Mouse (Mus musculus): ENCODE results near the gene Rcn3. TPM values are rescaled to one million over a fixed set of nuclear protein-coding genes. Genes with fewer than 3 reads are reported as not detected.
A peak's percentile ranks its signal among the peaks of the same experiment; 100 is the strongest.

Rcn3 gene
- polyA plus RNA-seq, 1 experiment from 2014 or later = 339 TPM

- 66% methylated on average over 4 of the region's 4 CpGs for WGBS (ENCODE audit: insufficient replicate concordance)
- ATAC-seq (replicated peaks; ENCODE audit: insufficient number of reproducible peaks, low FRiP score, low TSS enrichment) = no peak
Observed at GRCm38 (mm10) chr7:45067190-45067999, 24.6 kb downstream of the Rcn3 start.

DNA sequence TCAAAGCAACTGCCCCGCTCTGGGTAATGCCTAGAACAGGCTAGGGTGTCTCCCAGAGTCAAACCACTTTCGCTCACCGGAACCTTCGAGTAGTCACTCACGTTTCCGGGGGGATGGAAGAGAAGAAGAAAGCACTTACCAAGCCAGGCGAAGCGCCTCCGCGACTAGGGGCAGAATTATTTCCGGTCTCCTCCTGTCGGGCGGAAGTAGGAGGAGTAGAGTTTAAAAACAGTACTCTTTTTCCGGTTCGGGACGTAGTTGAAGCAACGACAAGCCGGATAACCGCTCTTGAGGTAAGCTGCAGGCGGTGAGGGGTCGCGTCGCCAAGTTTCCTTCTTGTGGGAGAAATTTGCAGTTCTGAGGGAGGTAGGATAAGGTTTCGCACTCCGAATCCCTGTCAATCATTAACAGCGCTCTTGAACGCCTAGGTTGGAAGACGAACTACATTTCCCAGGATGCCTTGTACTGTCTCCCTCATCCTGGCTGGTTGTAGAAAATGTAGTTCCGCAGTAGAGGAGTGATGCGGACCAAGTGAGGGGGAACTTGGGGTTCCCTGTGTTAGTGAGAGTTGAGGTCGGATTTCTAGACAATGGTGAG, 29.7 kb downstream of the Rcn3 start, which contains the start of the genes Nosip and Prrg2:
TSS of gene Nosip (plus strand) at position 191 of the 597 bp plus-strand sequence.
TSS of gene Prrg2 (minus strand) at position 439 of the 597 bp plus-strand sequence.
- Histone ChIP-seq H3K4me3 (ENCODE audit: low read depth, low read length) (peak within 1 kb of the TSS; percentile 62), H3K27me3 (ENCODE audit: control insufficient read depth, insufficient read depth, low read length) (no peaks in the 10 kb centered on the region), H3K9ac (ENCODE audit: low read depth, low read length) (peak within 1 kb of the TSS; percentile 81), H3K4me1 (ENCODE audit: control insufficient read depth, insufficient read depth, low read length) (peaks cover 12% of the 10 kb centered on the region), H3K9me3 (replicated peaks; ENCODE audit: control insufficient read depth, low read length) (no peaks in the 10 kb centered on the region), H3K36me3 (ENCODE audit: control insufficient read depth, insufficient read depth, low read length) (no peaks in the 10 kb centered on the region), H3K27ac (ENCODE audit: low read depth, low read length) (peak within 1 kb of the TSS; percentile 63), H3K4me2 (peak within 1 kb of the TSS; percentile 66)
- WGBS (ENCODE audit: insufficient replicate concordance) = under 1% methylated on average over 31 of the region's 31 CpGs
- ATAC-seq (replicated peaks; ENCODE audit: insufficient number of reproducible peaks, low FRiP score, low TSS enrichment) = peak; percentile 85

More at GRCm38 (mm10) chr7:45067190-45067999, 24.6 kb downstream of the Rcn3 start:
- Histone ChIP-seq H3K4me2 (no peak overlapping the region), H3K9ac (ENCODE audit: low read depth, low read length) (no peak overlapping the region), H3K9me3 (replicated peaks; ENCODE audit: control insufficient read depth, low read length) (no peaks in the 10 kb centered on the region), H3K4me1 (ENCODE audit: control insufficient read depth, insufficient read depth, low read length) (0 out of 2 replicates have a peak, but pooled peaks cover 4% of the 10 kb centered on the region), H3K4me3 (ENCODE audit: low read depth, low read length) (no peak overlapping the region), H3K27me3 (ENCODE audit: control insufficient read depth, insufficient read depth, low read length) (no peaks in the 10 kb centered on the region), H3K36me3 (ENCODE audit: control insufficient read depth, insufficient read depth, low read length) (no peaks in the 10 kb centered on the region), H3K27ac (ENCODE audit: low read depth, low read length) (no peak overlapping the region)

- 14% methylated on average over 11 of the region's 11 CpGs for WGBS (ENCODE audit: insufficient replicate concordance)
- H3K4me2 ChIP-seq = peak overlapping the region; percentile 66
- ATAC-seq (replicated peaks; ENCODE audit: insufficient number of reproducible peaks, low FRiP score, low TSS enrichment) = no peak
- no peaks in the 10 kb centered on the region for H3K36me3 ChIP-seq (ENCODE audit: control insufficient read depth, insufficient read depth, low read length)
- peaks cover 12% of the 10 kb centered on the region for H3K4me1 ChIP-seq (ENCODE audit: control insufficient read depth, insufficient read depth, low read length)
- no peaks in the 10 kb centered on the region for H3K27me3 ChIP-seq (ENCODE audit: control insufficient read depth, insufficient read depth, low read length)
- peak overlapping the region; percentile 63; the same call in 1 of the 2 replicates for H3K27ac ChIP-seq (ENCODE audit: low read depth, low read length)
- peak overlapping the region; percentile 81 for H3K9ac ChIP-seq (ENCODE audit: low read depth, low read length)
- H3K4me3 ChIP-seq (ENCODE audit: low read depth, low read length) = peak overlapping the region; percentile 62
- H3K9me3 ChIP-seq (replicated peaks; ENCODE audit: control insufficient read depth, low read length) = no peaks in the 10 kb centered on the region
Observed at GRCm38 (mm10) chr7:45061532-45062075, 30.4 kb downstream of the Rcn3 start.

DNA sequence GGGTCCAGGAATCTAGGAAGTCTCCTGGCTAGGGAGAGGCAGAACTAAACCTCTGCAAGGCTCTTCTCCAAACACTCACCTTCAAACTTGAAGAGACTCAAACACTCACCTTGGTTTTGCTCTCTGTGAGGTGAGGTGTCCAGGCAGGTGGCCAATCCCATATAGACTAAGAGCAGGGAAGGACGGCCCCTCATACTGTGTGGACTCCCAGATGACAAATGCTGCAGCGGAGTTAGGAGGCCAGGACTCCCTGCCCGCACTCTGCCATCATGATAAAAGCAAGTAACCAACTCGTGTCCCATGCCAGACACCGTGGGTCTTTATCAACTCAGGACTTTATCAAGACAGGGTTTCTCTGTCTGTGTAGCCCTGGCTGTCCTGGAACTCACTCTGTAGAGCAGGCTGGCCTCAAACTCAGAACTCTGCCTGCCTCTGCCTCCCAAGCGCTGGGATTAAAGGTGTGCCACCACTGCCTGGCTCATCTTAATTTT, 31.3 kb downstream of the Rcn3 start:
- Histone ChIP-seq H3K27ac (ENCODE audit: low read depth, low read length) (no peak overlapping the region), H3K4me3 (ENCODE audit: low read depth, low read length) (no peak overlapping the region), H3K27me3 (ENCODE audit: control insufficient read depth, insufficient read depth, low read length) (no peaks in the 10 kb centered on the region), H3K4me2 (no peak overlapping the region; the same call in 1 of the 2 replicates), H3K9ac (ENCODE audit: low read depth, low read length) (no peak overlapping the region), H3K4me1 (ENCODE audit: control insufficient read depth, insufficient read depth, low read length) (peaks cover 12% of the 10 kb centered on the region), H3K36me3 (ENCODE audit: control insufficient read depth, insufficient read depth, low read length) (no peaks in the 10 kb centered on the region), H3K9me3 (replicated peaks; ENCODE audit: control insufficient read depth, low read length) (no peaks in the 10 kb centered on the region)
- WGBS (ENCODE audit: insufficient replicate concordance) = 73% methylated on average over 6 of the region's 6 CpGs
- ATAC-seq (replicated peaks; ENCODE audit: insufficient number of reproducible peaks, low FRiP score, low TSS enrichment) = no peak

DNA sequence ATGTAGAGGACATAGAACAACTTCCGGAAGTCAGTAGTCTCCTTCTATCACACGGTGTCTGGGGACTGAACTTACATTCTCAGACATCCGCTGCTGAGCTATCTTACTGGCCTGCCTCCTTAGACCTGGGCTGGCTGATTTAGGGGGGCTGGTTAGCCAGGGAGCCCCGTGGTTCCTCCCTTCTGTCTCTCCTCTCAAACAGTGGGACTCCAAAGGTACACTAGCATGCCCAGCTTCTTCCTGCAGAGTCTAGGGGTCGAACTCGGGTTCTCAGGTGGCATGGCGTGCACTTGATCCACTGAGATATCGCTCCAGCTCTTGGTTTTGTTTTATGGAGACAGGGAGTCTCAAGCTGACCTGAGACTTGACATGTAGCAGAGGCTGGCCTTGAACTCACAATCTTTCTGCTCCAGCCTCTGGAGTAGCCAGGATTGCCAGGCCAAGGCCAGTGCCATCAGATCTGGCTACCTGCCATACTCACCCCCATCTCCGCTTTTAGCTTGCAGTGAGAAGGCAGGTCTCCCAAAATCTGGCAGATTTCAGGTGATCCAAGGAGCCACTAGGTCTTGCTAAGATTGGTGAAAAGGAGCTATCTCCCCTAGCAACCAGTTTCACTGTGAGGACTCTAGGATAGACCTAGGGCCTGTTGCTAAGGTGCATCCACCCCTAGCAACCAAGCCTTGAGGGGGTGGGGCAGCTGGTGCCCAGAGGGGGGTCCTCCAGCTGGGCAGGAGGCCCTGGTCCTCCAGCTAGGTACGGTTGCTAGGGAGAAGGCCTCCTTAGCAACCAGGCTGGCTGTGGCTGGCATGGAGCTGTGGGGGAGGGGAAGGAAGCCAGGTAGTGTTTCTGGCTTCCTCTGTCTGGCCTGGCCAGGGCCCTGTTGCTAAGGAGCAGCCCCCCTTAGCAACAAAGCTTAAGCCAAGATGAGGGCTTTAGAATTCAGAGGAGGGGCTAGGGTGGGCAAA, 33.1 kb downstream of the Rcn3 start:
- Histone ChIP-seq H3K9me3 (replicated peaks; ENCODE audit: control insufficient read depth, low read length) (no peaks in the 10 kb centered on the region), H3K9ac (ENCODE audit: low read depth, low read length) (no peak overlapping the region), H3K36me3 (ENCODE audit: control insufficient read depth, insufficient read depth, low read length) (no peaks in the 10 kb centered on the region), H3K27me3 (ENCODE audit: control insufficient read depth, insufficient read depth, low read length) (no peaks in the 10 kb centered on the region), H3K4me1 (ENCODE audit: control insufficient read depth, insufficient read depth, low read length) (peaks cover 12% of the 10 kb centered on the region), H3K4me2 (no peak overlapping the region), H3K27ac (ENCODE audit: low read depth, low read length) (no peak overlapping the region), H3K4me3 (ENCODE audit: low read depth, low read length) (no peak overlapping the region)
- ATAC-seq (replicated peaks; ENCODE audit: insufficient number of reproducible peaks, low FRiP score, low TSS enrichment) = no peak
- 74% methylated on average over 10 of the region's 10 CpGs for WGBS (ENCODE audit: insufficient replicate concordance)

GRCm38 (mm10) chr7:45056972-45057348, 35.1 kb downstream of the Rcn3 start:
- Histone ChIP-seq H3K9me3 (replicated peaks; ENCODE audit: control insufficient read depth, low read length) (no peaks in the 10 kb centered on the region), H3K4me1 (ENCODE audit: control insufficient read depth, insufficient read depth, low read length) (peaks cover 9% of the 10 kb centered on the region), H3K4me2 (no peak overlapping the region), H3K27me3 (ENCODE audit: control insufficient read depth, insufficient read depth, low read length) (no peaks in the 10 kb centered on the region), H3K27ac (ENCODE audit: low read depth, low read length) (no peak overlapping the region), H3K36me3 (ENCODE audit: control insufficient read depth, insufficient read depth, low read length) (no peaks in the 10 kb centered on the region), H3K4me3 (ENCODE audit: low read depth, low read length) (no peak overlapping the region), H3K9ac (ENCODE audit: low read depth, low read length) (no peak overlapping the region; the same call in 1 of the 2 replicates)
- no peak for ATAC-seq (replicated peaks; ENCODE audit: insufficient number of reproducible peaks, low FRiP score, low TSS enrichment)

DNA sequence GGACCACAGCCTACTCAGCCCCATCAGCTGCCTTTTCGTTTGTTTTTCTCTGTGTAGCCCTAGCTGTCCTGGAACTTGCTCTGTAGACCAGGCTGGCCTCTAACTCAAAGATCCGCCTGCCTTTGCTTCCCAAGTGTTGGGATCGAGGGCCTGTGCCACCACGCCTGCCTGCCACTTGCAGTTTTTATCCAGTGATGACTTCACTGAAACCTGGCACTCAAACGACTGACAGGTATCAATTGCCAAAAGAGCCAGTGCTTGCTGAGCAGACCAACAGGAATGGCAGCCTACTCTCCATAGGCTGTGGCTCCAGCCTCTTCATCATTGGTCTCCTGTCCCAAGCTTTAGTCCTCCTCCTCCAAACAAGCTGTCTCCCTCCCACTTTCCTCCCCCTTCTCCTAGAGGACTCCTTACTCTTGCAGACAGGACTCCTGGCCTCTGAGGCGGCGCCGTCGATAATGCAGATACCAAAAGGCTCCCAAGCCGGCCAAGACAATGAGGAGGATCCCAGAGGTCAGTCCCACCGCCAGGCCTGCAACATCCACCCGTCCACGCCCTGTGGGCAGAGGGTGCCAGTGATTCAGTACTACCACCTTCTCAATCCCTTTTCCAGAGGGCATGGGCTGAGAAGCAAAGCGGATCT, 35.6 kb downstream of the Rcn3 start:
- Histone ChIP-seq H3K4me1 (ENCODE audit: control insufficient read depth, insufficient read depth, low read length) (peaks cover 5% of the 10 kb centered on the region), H3K36me3 (ENCODE audit: control insufficient read depth, insufficient read depth, low read length) (no peaks in the 10 kb centered on the region), H3K27ac (ENCODE audit: low read depth, low read length) (no peak overlapping the region), H3K9ac (ENCODE audit: low read depth, low read length) (no peak overlapping the region; the same call in 1 of the 2 replicates), H3K4me2 (no peak overlapping the region), H3K27me3 (ENCODE audit: control insufficient read depth, insufficient read depth, low read length) (no peaks in the 10 kb centered on the region), H3K4me3 (ENCODE audit: low read depth, low read length) (no peak overlapping the region), H3K9me3 (replicated peaks; ENCODE audit: control insufficient read depth, low read length) (no peaks in the 10 kb centered on the region)
- 62% methylated on average over 14 of the region's 14 CpGs for WGBS (ENCODE audit: insufficient replicate concordance)
- ATAC-seq (replicated peaks; ENCODE audit: insufficient number of reproducible peaks, low FRiP score, low TSS enrichment) = no peak

Data from heart, embryonic 11.5 days (tissue).